Mouse (Mus musculus) neural tube, embryonic 13.5 days (tissue): ENCODE measurements around the gene Misp. TPM values are rescaled to one million over a fixed set of nuclear protein-coding genes. Genes with fewer than 3 reads are reported as not detected.
A peak's percentile ranks its signal among the peaks of the same experiment; 100 is the strongest.

ENCODE experiments used
- ATAC-seq: fragments of 200-750 bp; cut with Nextera tagmentation; 2 replicates; pipeline ENCODE4 v1.8.0; 2017; ENCODE audit warnings: low read depth, mild to moderate bottlenecking, moderate TSS enrichment, moderate library complexity
- H3K27ac ChIP-seq: fragments of 300-500 bp; sonication (generic); replicated peaks from 2 replicates; pipeline ENCODE4 v1.5.1; 2015; ENCODE audit warnings: moderate library complexity, mild to moderate bottlenecking, inconsistent platforms
- H3K27me3 ChIP-seq: fragments of 300-500 bp; sonication (generic); 2 replicates; pipeline ENCODE4 v1.6.1; 2015; ENCODE audit warnings: mild to moderate bottlenecking, inconsistent platforms
- H3K36me3 ChIP-seq: fragments of 300-500 bp; sonication (generic); 2 replicates; pipeline ENCODE4 v1.6.1; 2015; ENCODE audit warnings: mild to moderate bottlenecking, inconsistent platforms
- H3K4me1 ChIP-seq: fragments of 300-500 bp; sonication (generic); replicated peaks from 2 replicates; pipeline ENCODE4 v1.6.1; 2015; ENCODE audit warnings: inconsistent platforms
- H3K4me2 ChIP-seq: fragments of 300-500 bp; sonication (generic); 2 replicates; pipeline ENCODE4 v1.6.1; 2015; ENCODE audit warnings: inconsistent platforms, mild to moderate bottlenecking, moderate library complexity
- H3K4me3 ChIP-seq: fragments of 300-500 bp; sonication (generic); 2 replicates; pipeline ENCODE4 v1.5.1; 2015; ENCODE audit warnings: mild to moderate bottlenecking, inconsistent platforms
- H3K9ac ChIP-seq: fragments of 300-500 bp; sonication (generic); 2 replicates; pipeline ENCODE4 v1.6.1; 2015; ENCODE audit warnings: moderate library complexity, mild to moderate bottlenecking, inconsistent platforms
- H3K9me3 ChIP-seq: fragments of 300-500 bp; sonication (generic); 2 replicates; pipeline ENCODE4 v1.6.1; 2016; ENCODE audit warnings: inconsistent platforms
- WGBS: fragments of 180-500 bp; shearing (Covaris S2); methylation state at CpG from one replicate; pipeline ENCODE4 v1.1.7; 2015; 5-methylcytosine and 5-hydroxymethylcytosine counted together
- polyA plus RNA-seq: library from polyadenylated mRNA; unstranded; fragments of >200 nt; fragmentation: Nextera tagmentation; extraction: Ambion mirVana; gene quantifications from 2 replicates; pipeline ENCODE4 v1.2.1, GENCODE M21; 2015

The Misp gene
- polyA plus RNA-seq, 1 experiment from 2014 or later, result 2.5 TPM

- Histone ChIP-seq H3K4me3 (peak overlapping the region; percentile 70), H3K9me3 (no peaks in the 10 kb centered on the region), H3K4me2 (peak overlapping the region; percentile 98), H3K27ac (peak overlapping the region; percentile 100), H3K4me1 (peaks cover 72% of the 10 kb centered on the region), H3K36me3 (peaks cover 55% of the 10 kb centered on the region), H3K9ac (peak overlapping the region; percentile 98), H3K27me3 (no peaks in the 10 kb centered on the region)
- ATAC-seq, result no peak
- WGBS, result 31% methylated on average over 4 of the region's 4 CpGs
Measured at GRCm38 (mm10) chr10:79857452-79857811, 36.6 kb downstream of the Misp start.

DNA sequence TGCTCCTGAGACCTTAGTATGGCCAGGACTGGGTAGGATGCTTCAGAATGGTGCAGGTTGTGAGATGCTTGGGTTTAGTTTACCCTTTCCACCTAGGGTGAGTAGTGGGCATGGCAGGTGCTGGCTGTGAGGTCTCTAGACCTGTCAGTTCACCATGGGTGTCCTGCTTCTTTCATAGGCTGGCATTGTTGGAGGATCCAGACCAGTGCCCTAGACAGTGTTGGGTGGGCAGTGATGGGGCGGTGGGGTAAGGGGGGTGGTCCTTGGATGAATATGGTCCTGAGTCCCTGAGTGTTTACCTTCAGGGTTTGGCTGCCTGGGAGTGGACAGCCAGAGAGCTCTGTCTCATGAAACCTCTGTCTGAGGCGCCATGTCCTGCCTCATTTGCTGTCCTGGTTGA is 37.1 kb downstream of the Misp start:
- Histone ChIP-seq H3K4me3 (peak overlapping the region; percentile 70), H3K27ac (peak overlapping the region; percentile 100), H3K36me3 (peaks cover 60% of the 10 kb centered on the region), H3K27me3 (no peaks in the 10 kb centered on the region), H3K4me1 (peaks cover 72% of the 10 kb centered on the region), H3K9ac (peak overlapping the region; percentile 98), H3K9me3 (no peaks in the 10 kb centered on the region), H3K4me2 (peak overlapping the region; percentile 98)
- 90% methylated on average over 2 of the region's 2 CpGs for WGBS
- ATAC-seq, result no peak

GRCm38 (mm10) chr10:79858416-79859074 is 37.8 kb downstream of the Misp start:
- 51% methylated on average over 17 of the region's 17 CpGs for WGBS

GRCm38 (mm10) chr10:79859116-79859515 is 38.3 kb downstream of the Misp start:
- 90% methylated on average over 11 of the region's 11 CpGs for WGBS
- Histone ChIP-seq H3K4me3 (no peak overlapping the region), H3K27ac (0 out of 2 replicates have a peak overlapping the region, but pooled peaks have one; percentile 29), H3K9ac (no peak overlapping the region), H3K36me3 (peaks cover 71% of the 10 kb centered on the region), H3K4me2 (peak overlapping the region; percentile 98; the same call in 1 of the 2 replicates), H3K9me3 (no peaks in the 10 kb centered on the region), H3K4me1 (peaks cover 69% of the 10 kb centered on the region), H3K27me3 (no peaks in the 10 kb centered on the region)
- ATAC-seq, result no peak

More at GRCm38 (mm10) chr10:79858416-79859074, 37.8 kb downstream of the Misp start:
- Histone ChIP-seq H3K9ac (peak overlapping the region; percentile 98), H3K27me3 (no peaks in the 10 kb centered on the region), H3K4me2 (peak overlapping the region; percentile 98), H3K4me3 (peak overlapping the region; percentile 70), H3K4me1 (peaks cover 69% of the 10 kb centered on the region), H3K9me3 (no peaks in the 10 kb centered on the region), H3K36me3 (peaks cover 66% of the 10 kb centered on the region), H3K27ac (peak overlapping the region; percentile 100)
- no peak for ATAC-seq

DNA sequence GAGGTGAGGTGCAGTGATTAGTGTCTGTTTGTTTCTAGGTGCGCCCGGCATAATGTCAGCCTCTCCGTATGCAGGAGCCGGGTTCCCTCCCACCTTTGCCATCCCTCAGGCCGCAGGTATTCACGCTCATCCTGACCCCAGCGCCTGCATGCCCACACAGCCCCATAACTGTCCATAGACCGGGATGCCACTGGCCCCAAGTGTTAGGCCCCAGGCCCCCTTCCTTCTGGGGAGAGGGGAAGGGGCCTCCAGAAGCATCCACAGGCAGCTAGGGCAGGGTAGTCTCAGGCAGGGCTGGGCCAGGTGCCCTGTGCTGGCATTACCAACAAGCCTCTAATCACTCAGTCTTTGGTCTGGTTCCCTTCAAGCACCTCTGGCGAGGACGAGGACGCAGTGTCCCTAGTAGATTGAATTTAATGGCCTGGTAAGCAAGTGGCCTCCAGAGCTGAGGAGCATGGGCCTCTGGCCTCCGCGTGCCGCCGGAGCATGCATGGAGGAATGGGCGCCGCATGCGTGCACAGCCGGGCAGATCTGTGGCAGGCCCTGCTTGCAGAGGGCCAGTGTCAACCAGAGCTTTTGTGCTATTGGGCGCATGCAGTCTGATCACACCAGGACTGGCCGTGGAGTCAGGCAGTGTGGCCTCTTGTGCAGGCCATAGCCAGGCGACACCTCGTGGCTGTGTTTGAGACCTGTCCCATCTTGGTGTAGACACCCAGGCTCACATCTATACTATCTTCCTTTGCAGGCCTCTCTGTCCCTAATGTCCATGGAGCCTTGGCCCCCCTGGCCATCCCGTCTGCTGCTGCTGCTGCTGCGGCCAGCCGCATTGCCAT is 39.5 kb downstream of the Misp start:
- Histone ChIP-seq H3K9ac (no peak overlapping the region; the same call in 1 of the 2 replicates), H3K27ac (peak overlapping the region; percentile 14; the same call in 1 of the 2 replicates), H3K9me3 (no peaks in the 10 kb centered on the region), H3K4me2 (no peak overlapping the region), H3K36me3 (peaks cover 83% of the 10 kb centered on the region), H3K4me1 (peaks cover 79% of the 10 kb centered on the region), H3K27me3 (no peaks in the 10 kb centered on the region), H3K4me3 (no peak overlapping the region)
- 95% methylated on average over 26 of the region's 26 CpGs for WGBS
- no peak for ATAC-seq

- Histone ChIP-seq H3K4me3 (no peak overlapping the region), H3K9me3 (no peaks in the 10 kb centered on the region), H3K27ac (peak overlapping the region; percentile 42), H3K4me2 (no peak overlapping the region), H3K27me3 (no peaks in the 10 kb centered on the region), H3K4me1 (peaks cover 80% of the 10 kb centered on the region), H3K36me3 (peaks cover 93% of the 10 kb centered on the region), H3K9ac (no peak overlapping the region)
- 75% methylated on average over 25 of the region's 25 CpGs for WGBS
- ATAC-seq, result no peak
Measured at GRCm38 (mm10) chr10:79861230-79862048, 40.6 kb downstream of the Misp start.

DNA sequence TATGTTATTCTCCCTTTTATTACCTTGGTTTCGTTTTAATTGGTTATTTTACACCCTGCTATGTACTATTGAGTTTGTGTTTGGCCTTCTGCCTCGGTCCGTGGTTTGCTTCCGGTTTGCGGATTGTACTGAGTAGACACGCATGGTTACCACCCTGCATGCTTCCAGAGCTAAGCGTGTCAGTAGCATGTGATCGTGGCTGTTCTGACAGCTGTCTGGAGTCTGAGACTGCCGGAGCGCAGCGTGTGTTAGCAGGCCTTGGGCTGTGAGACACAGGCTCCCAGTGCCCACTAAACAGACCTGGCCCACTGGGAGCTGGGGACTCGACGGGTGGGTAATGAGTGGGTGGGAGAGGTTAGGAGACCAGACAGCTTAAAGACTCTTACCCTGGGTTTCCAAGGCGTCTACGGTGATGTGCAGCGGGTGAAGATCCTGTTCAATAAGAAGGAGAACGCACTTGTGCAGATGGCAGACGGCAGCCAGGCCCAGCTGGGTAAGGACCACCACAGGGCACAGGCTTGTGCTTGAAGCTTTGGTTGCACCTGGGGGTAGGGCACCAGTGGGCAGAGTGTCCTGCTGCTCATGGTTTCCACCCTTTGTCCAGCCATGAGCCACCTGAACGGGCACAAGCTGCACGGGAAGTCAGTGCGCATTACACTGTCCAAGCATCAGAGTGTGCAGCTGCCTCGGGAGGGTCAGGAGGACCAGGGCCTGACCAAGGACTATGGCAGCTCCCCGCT is 41.4 kb downstream of the Misp start:
- H3K27ac ChIP-seq, result peak overlapping the region; percentile 42
- ATAC-seq, result no peak
- no peak overlapping the region for H3K9ac ChIP-seq
- peaks cover 80% of the 10 kb centered on the region for H3K4me1 ChIP-seq
- H3K4me3 ChIP-seq, result no peak overlapping the region
- no peak overlapping the region for H3K4me2 ChIP-seq
- no peaks in the 10 kb centered on the region for H3K9me3 ChIP-seq
- no peaks in the 10 kb centered on the region for H3K27me3 ChIP-seq
- peaks cover 93% of the 10 kb centered on the region for H3K36me3 ChIP-seq
- 76% methylated on average over 23 of the region's 23 CpGs for WGBS

DNA sequence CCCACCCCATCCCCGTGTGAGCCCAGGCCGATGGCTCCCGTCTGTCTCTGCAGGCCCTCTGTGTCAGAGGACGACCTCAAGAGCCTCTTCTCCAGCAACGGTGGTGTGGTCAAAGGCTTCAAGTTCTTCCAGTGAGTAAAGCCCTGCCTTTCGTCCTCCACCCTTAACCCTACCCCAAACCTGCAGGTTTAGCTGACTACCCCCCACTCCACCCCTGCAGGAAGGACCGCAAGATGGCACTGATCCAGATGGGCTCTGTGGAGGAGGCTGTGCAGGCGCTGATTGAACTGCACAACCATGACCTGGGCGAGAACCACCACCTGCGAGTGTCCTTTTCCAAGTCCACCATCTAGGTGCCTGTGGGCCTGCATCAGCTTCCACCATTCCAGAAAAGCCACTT is 42.1 kb downstream of the Misp start:
- H3K4me3 ChIP-seq, result no peak overlapping the region
- 0 out of 2 replicates have a peak overlapping the region, but pooled peaks have one; percentile 42 for H3K27ac ChIP-seq
- no peaks in the 10 kb centered on the region for H3K27me3 ChIP-seq
- H3K4me2 ChIP-seq, result no peak overlapping the region
- peaks cover 77% of the 10 kb centered on the region for H3K4me1 ChIP-seq
- 76% methylated on average over 10 of the region's 10 CpGs for WGBS
- H3K36me3 ChIP-seq, result peaks cover 93% of the 10 kb centered on the region
- no peaks in the 10 kb centered on the region for H3K9me3 ChIP-seq
- no peak for ATAC-seq
- H3K9ac ChIP-seq, result no peak overlapping the region

DNA sequence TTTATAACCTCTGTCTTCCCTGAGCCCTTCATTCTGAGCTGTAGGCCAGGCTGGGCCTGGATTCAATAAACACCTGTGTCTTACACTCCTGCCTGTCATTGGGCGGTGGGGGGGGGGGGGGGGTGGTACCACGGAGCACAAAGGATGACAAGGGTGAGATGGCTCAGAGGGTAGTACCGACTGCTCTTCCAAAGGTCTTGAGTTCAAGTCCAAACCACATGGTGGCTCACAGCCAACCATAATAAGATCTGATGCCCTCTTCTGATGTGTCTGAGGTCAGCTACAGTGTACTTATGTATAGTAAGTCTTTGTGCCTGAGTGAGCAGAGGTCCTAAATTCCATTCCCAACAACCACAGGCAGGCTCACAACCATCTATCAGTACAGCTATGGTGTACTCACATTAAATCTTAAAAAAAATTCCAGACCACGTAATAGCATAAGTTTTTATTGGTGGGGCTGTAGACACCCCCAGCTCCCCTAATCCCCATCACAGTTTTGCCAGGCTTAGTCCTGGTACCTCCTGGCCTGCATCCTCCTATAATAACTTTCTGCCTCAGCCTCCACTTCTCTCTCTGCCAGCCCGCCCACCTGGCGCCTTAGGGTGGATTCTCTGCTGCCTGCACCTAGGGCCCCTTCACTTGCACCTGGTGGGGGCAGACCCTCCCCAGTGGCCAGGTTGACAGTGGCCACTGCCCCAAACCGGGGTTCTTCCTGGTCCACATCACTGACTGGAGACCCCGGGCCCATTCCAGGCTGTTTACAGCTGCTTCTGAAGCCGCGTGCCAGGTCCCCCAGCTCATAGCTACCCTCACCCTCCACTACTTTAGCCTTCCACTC is 43.8 kb downstream of the Misp start:
- peaks cover 75% of the 10 kb centered on the region for H3K4me1 ChIP-seq
- 51% methylated on average over 10 of the region's 10 CpGs for WGBS
- H3K27ac ChIP-seq, result peak overlapping the region; percentile 24

DNA sequence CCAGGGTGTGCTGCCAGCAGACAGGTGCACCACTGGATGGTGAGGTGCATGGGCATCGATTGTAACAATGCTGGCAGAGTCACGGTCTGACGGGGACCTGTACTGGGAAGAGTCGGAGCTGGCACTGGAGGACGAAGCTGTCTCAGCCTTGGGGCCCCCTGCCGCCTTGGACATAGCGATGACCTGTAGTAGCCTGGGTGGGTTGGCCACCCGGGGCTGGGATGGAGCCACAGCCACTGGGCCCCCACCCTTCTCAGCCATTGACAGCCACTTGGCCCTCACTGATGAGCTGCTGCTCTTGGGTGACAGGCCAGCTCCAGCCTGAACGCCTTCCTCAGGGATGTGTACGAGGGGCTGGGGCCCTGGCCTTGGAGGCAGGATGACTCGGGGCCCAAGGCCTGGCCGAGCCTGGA is 44.4 kb downstream of the Misp start:
- peak overlapping the region; percentile 15 for H3K27ac ChIP-seq
- WGBS, result 67% methylated on average over 12 of the region's 12 CpGs
- H3K9me3 ChIP-seq, result no peaks in the 10 kb centered on the region
- peaks cover 78% of the 10 kb centered on the region for H3K4me1 ChIP-seq
- no peak overlapping the region for H3K9ac ChIP-seq
- no peak for ATAC-seq
- H3K4me3 ChIP-seq, result no peak overlapping the region
- peaks cover 90% of the 10 kb centered on the region for H3K36me3 ChIP-seq
- no peak overlapping the region for H3K4me2 ChIP-seq
- H3K27me3 ChIP-seq, result no peaks in the 10 kb centered on the region

More for the DNA sequence above, 43.8 kb downstream of the Misp start:
- ATAC-seq, result 0 out of 2 replicates have a peak, but pooled peaks have one; percentile 24
- H3K9ac ChIP-seq, result 0 out of 2 replicates have a peak overlapping the region, but pooled peaks have one; percentile 23
- H3K27me3 ChIP-seq, result no peaks in the 10 kb centered on the region
- no peak overlapping the region for H3K4me3 ChIP-seq
- H3K36me3 ChIP-seq, result peaks cover 90% of the 10 kb centered on the region
- no peaks in the 10 kb centered on the region for H3K9me3 ChIP-seq
- no peak overlapping the region for H3K4me2 ChIP-seq
